Mouse (Mus musculus): ENCODE measurements around the gene Zfp704. TPM values are rescaled to one million over a fixed set of nuclear protein-coding genes. Genes with fewer than 3 reads are reported as not detected.

Gene Zfp704
- polyA plus RNA-seq, 1 experiment = 15.1 TPM

GRCm38 (mm10) chr3:9444558-9444957 is 165.3 kb downstream of the Zfp704 start:
- TF ChIP-seq POLR2A (IDR thresholded peaks at IDR 0.05; ENCODE audit: extremely low read depth, insufficient read depth, low read length) (no peak), CTCF (IDR thresholded peaks at IDR 0.05; ENCODE audit: extremely low read depth, insufficient read depth, low read length) (no peak)
- Histone ChIP-seq H3K4me1 (ENCODE audit: control insufficient read depth, insufficient read depth, low read length) (peaks cover 1% of the 10 kb centered on the region; the same call in 1 of the 2 replicates), H3K27ac (ENCODE audit: insufficient read depth, low read length) (no peak overlapping the region), H3K4me3 (ENCODE audit: insufficient read depth, low read length) (no peak overlapping the region)

GRCm38 (mm10) chr3:9443981-9444380 is 165.9 kb downstream of the Zfp704 start:
- H3K27ac ChIP-seq (ENCODE audit: insufficient read depth, low read length) = no peak overlapping the region
- H3K4me1 ChIP-seq (ENCODE audit: control insufficient read depth, insufficient read depth, low read length) = peaks cover 1% of the 10 kb centered on the region; the same call in 1 of the 2 replicates
- H3K4me3 ChIP-seq (ENCODE audit: insufficient read depth, low read length) = no peak overlapping the region
- TF ChIP-seq CTCF (IDR thresholded peaks at IDR 0.05; ENCODE audit: extremely low read depth, insufficient read depth, low read length) (no peak), POLR2A (IDR thresholded peaks at IDR 0.05; ENCODE audit: extremely low read depth, insufficient read depth, low read length) (no peak)

- Histone ChIP-seq H3K4me1 (ENCODE audit: control insufficient read depth, insufficient read depth, low read length) (peaks cover 1% of the 10 kb centered on the region; the same call in 1 of the 2 replicates), H3K27ac (ENCODE audit: insufficient read depth, low read length) (no peak overlapping the region), H3K4me3 (ENCODE audit: insufficient read depth, low read length) (no peak overlapping the region)
- TF ChIP-seq CTCF (IDR thresholded peaks at IDR 0.05; ENCODE audit: extremely low read depth, insufficient read depth, low read length) (no peak), POLR2A (IDR thresholded peaks at IDR 0.05; ENCODE audit: extremely low read depth, insufficient read depth, low read length) (no peak)
Measured at GRCm38 (mm10) chr3:9443476-9443875, 166.4 kb downstream of the Zfp704 start.

GRCm38 (mm10) chr3:9441566-9442540 is 168.0 kb downstream of the Zfp704 start:
- peaks cover 1% of the 10 kb centered on the region; the same call in 1 of the 2 replicates for H3K4me1 ChIP-seq (ENCODE audit: control insufficient read depth, insufficient read depth, low read length)
- H3K4me3 ChIP-seq (ENCODE audit: insufficient read depth, low read length) = no peak overlapping the region
- no peak overlapping the region for H3K27ac ChIP-seq (ENCODE audit: insufficient read depth, low read length)
- no peak for TF ChIP-seq POLR2A (IDR thresholded peaks at IDR 0.05; ENCODE audit: extremely low read depth, insufficient read depth, low read length)
- no peak for TF ChIP-seq CTCF (IDR thresholded peaks at IDR 0.05; ENCODE audit: extremely low read depth, insufficient read depth, low read length)

GRCm38 (mm10) chr3:9440466-9440865 is 169.4 kb downstream of the Zfp704 start:
- TF ChIP-seq CTCF (IDR thresholded peaks at IDR 0.05; ENCODE audit: extremely low read depth, insufficient read depth, low read length) = no peak
- no peak for TF ChIP-seq POLR2A (IDR thresholded peaks at IDR 0.05; ENCODE audit: extremely low read depth, insufficient read depth, low read length)
- Histone ChIP-seq H3K27ac (ENCODE audit: insufficient read depth, low read length) (no peak overlapping the region), H3K4me1 (ENCODE audit: control insufficient read depth, insufficient read depth, low read length) (peaks cover 1% of the 10 kb centered on the region; the same call in 1 of the 2 replicates), H3K4me3 (ENCODE audit: insufficient read depth, low read length) (no peak overlapping the region)

GRCm38 (mm10) chr3:9439619-9440286 is 170.1 kb downstream of the Zfp704 start:
- Histone ChIP-seq H3K4me3 (ENCODE audit: insufficient read depth, low read length) (no peak overlapping the region), H3K4me1 (ENCODE audit: control insufficient read depth, insufficient read depth, low read length) (peaks cover 1% of the 10 kb centered on the region; the same call in 1 of the 2 replicates), H3K27ac (ENCODE audit: insufficient read depth, low read length) (no peak overlapping the region)
- TF ChIP-seq POLR2A (IDR thresholded peaks at IDR 0.05; ENCODE audit: extremely low read depth, insufficient read depth, low read length) = no peak
- no peak for TF ChIP-seq CTCF (IDR thresholded peaks at IDR 0.05; ENCODE audit: extremely low read depth, insufficient read depth, low read length)

GRCm38 (mm10) chr3:9436256-9436655 is 173.6 kb downstream of the Zfp704 start:
- no peak overlapping the region for H3K27ac ChIP-seq (ENCODE audit: insufficient read depth, low read length)
- TF ChIP-seq POLR2A (IDR thresholded peaks at IDR 0.05; ENCODE audit: extremely low read depth, insufficient read depth, low read length) = no peak
- TF ChIP-seq CTCF (IDR thresholded peaks at IDR 0.05; ENCODE audit: extremely low read depth, insufficient read depth, low read length) = no peak
- H3K4me3 ChIP-seq (ENCODE audit: insufficient read depth, low read length) = no peak overlapping the region
- H3K4me1 ChIP-seq (ENCODE audit: control insufficient read depth, insufficient read depth, low read length) = no peaks in the 10 kb centered on the region

GRCm38 (mm10) chr3:9434394-9435175 is 175.3 kb downstream of the Zfp704 start:
- no peak overlapping the region for H3K27ac ChIP-seq (ENCODE audit: insufficient read depth, low read length)
- no peaks in the 10 kb centered on the region for H3K4me1 ChIP-seq (ENCODE audit: control insufficient read depth, insufficient read depth, low read length)
- no peak overlapping the region for H3K4me3 ChIP-seq (ENCODE audit: insufficient read depth, low read length)
- TF ChIP-seq POLR2A (IDR thresholded peaks at IDR 0.05; ENCODE audit: extremely low read depth, insufficient read depth, low read length) (no peak), CTCF (IDR thresholded peaks at IDR 0.05; ENCODE audit: extremely low read depth, insufficient read depth, low read length) (no peak)

All from cortical plate, adult 2 months (tissue).